Mouse (Mus musculus) liver, postnatal 0 days (tissue): Measurements from ENCODE around the gene Gm20388. TPM values are rescaled to one million over a fixed set of nuclear protein-coding genes. Genes with fewer than 3 reads are reported as not detected.

Experiments
- ATAC-seq: fragments of 200-750 bp; cut with Nextera tagmentation; 2 replicates; pipeline ENCODE4 v1.8.0; 2017; ENCODE audit warnings: mild to moderate bottlenecking, moderate library complexity
- DNase-seq: peaks from one replicate; pipeline ENCODE4 v3.0.0-alpha.2; 2016
- H3K27ac ChIP-seq: fragments of 300-500 bp; sonication (generic); 2 replicates; pipeline ENCODE4 v1.5.1; 2014; ENCODE audit warnings: antibody characterized with exemption, moderate library complexity, mild to moderate bottlenecking, low read depth
- H3K27me3 ChIP-seq: fragments of 300-500 bp; sonication (generic); 2 replicates; pipeline ENCODE4 v1.6.1; 2014; ENCODE audit warnings: low read length, control low read depth, mixed read lengths; ENCODE audit not compliant: insufficient read depth
- H3K36me3 ChIP-seq: fragments of 300-500 bp; sonication (generic); replicated peaks from 2 replicates; pipeline ENCODE4 v1.6.1; 2014; ENCODE audit warnings: mild to moderate bottlenecking, control low read depth, low read length, moderate library complexity, mixed read lengths; ENCODE audit not compliant: insufficient read depth
- H3K4me1 ChIP-seq: fragments of 300-500 bp; sonication (generic); 2 replicates; pipeline ENCODE4 v1.6.1; 2014; ENCODE audit warnings: antibody characterized with exemption, mild to moderate bottlenecking, control low read depth; ENCODE audit not compliant: insufficient read depth
- H3K4me2 ChIP-seq: fragments of 300-500 bp; sonication (generic); 2 replicates; pipeline ENCODE4 v1.6.1; 2014; ENCODE audit warnings: low read depth, mild to moderate bottlenecking, low read length, moderate library complexity, mixed read lengths
- H3K4me3 ChIP-seq: fragments of 300-500 bp; sonication (generic); 2 replicates; pipeline ENCODE4 v1.5.1; 2014; ENCODE audit warnings: low read depth, low read length
- H3K9ac ChIP-seq: fragments of 300-500 bp; sonication (generic); replicated peaks from 2 replicates; pipeline ENCODE4 v1.6.1; 2014; ENCODE audit warnings: mild to moderate bottlenecking, moderate library complexity
- H3K9me3 ChIP-seq: fragments of 300-500 bp; sonication (generic); 2 replicates; pipeline ENCODE4 v1.6.1; 2016; ENCODE audit warnings: mild to moderate bottlenecking, control low read depth, low read length, mixed read lengths
- CTCF ChIP-seq: sonication (generic); IDR thresholded peaks from 2 replicates; pipeline ENCODE4 v1.5.1; 2016; ENCODE audit warnings: antibody characterized with exemption, low read depth
- EP300 ChIP-seq: IDR thresholded peaks from 2 replicates; pipeline ENCODE4 v1.6.1; 2016; ENCODE audit warnings: antibody characterized with exemption, low read depth, mild to moderate bottlenecking
- WGBS: fragments of 180-500 bp; shearing (Covaris S2); extraction: QIAGEN DNeasy Blood & Tissue Kit; methylation state at CpG from one replicate; pipeline ENCODE4 v1.1.7; 2014; ENCODE audit not compliant: insufficient replicate concordance; 5-methylcytosine and 5-hydroxymethylcytosine counted together
- polyA plus RNA-seq: library from polyadenylated mRNA; unstranded; fragments of >200 nt; fragmentation: Nextera tagmentation; extraction: Ambion mirVana; gene quantifications from 2 replicates; pipeline ENCODE4 v1.2.1, GENCODE M21; 2015

Gene Gm20388
- polyA plus RNA-seq, 1 experiment from 2014 or later: not detected

- Histone ChIP-seq H3K4me2 (no peak overlapping the region), H3K27me3 (peaks cover 97% of the 10 kb centered on the region), H3K27ac (no peak overlapping the region), H3K4me3 (no peak overlapping the region), H3K4me1 (no peaks in the 10 kb centered on the region), H3K36me3 (no peaks in the 10 kb centered on the region), H3K9ac (no peak overlapping the region), H3K9me3 (no peaks in the 10 kb centered on the region)
- no peak for ATAC-seq
- WGBS: 18% methylated on average over 14 of the region's 14 CpGs
- TF ChIP-seq EP300 (no peak), CTCF (no peak)
- no peak for DNase-seq
Measured at GRCm38 (mm10) chr8:121078721-121079120, 1168.1 kb downstream of the Gm20388 start.

GRCm38 (mm10) chr8:121079201-121079600 is 1168.6 kb downstream of the Gm20388 start:
- Histone ChIP-seq H3K9me3 (no peaks in the 10 kb centered on the region), H3K27me3 (peaks cover 97% of the 10 kb centered on the region), H3K4me1 (no peaks in the 10 kb centered on the region), H3K4me2 (no peak overlapping the region), H3K27ac (no peak overlapping the region), H3K9ac (no peak overlapping the region), H3K4me3 (no peak overlapping the region), H3K36me3 (no peaks in the 10 kb centered on the region)
- WGBS: 7% methylated on average over 7 of the region's 7 CpGs
- no peak for DNase-seq
- ATAC-seq: no peak
- TF ChIP-seq EP300 (no peak), CTCF (no peak)

- no peak overlapping the region for H3K9ac ChIP-seq
- TF ChIP-seq CTCF: no peak
- TF ChIP-seq EP300: no peak
- H3K4me1 ChIP-seq: no peaks in the 10 kb centered on the region
- no peak overlapping the region for H3K4me3 ChIP-seq
- H3K9me3 ChIP-seq: no peaks in the 10 kb centered on the region
- 19% methylated on average over 12 of the region's 12 CpGs for WGBS
- no peak overlapping the region for H3K27ac ChIP-seq
- no peak for ATAC-seq
- no peak overlapping the region for H3K4me2 ChIP-seq
- no peak for DNase-seq
- H3K36me3 ChIP-seq: no peaks in the 10 kb centered on the region
- H3K27me3 ChIP-seq: peaks cover 97% of the 10 kb centered on the region
Measured at GRCm38 (mm10) chr8:121079944-121080343, 1169.3 kb downstream of the Gm20388 start.

GRCm38 (mm10) chr8:121080361-121081090 is 1169.9 kb downstream of the Gm20388 start:
- ATAC-seq (no peak), DNase-seq (no peak)
- H3K36me3 ChIP-seq: no peaks in the 10 kb centered on the region
- no peak overlapping the region for H3K4me2 ChIP-seq
- H3K27ac ChIP-seq: no peak overlapping the region
- no peak for TF ChIP-seq EP300
- no peak for TF ChIP-seq CTCF
- no peaks in the 10 kb centered on the region for H3K9me3 ChIP-seq
- WGBS: 2% methylated on average over 49 of the region's 49 CpGs
- peaks cover 97% of the 10 kb centered on the region for H3K27me3 ChIP-seq
- no peaks in the 10 kb centered on the region for H3K4me1 ChIP-seq
- no peak overlapping the region for H3K4me3 ChIP-seq
- no peak overlapping the region for H3K9ac ChIP-seq

- H3K27ac ChIP-seq: no peak overlapping the region
Measured at GRCm38 (mm10) chr8:121081398-121081797, 1170.8 kb downstream of the Gm20388 start.

GRCm38 (mm10) chr8:121082218-121083092 is 1171.8 kb downstream of the Gm20388 start:
- ATAC-seq: no peak
- Histone ChIP-seq H3K36me3 (no peaks in the 10 kb centered on the region), H3K4me3 (peak overlapping the region; percentile 49), H3K27ac (0 out of 2 replicates have a peak overlapping the region, but pooled peaks have one; percentile 1), H3K27me3 (peaks cover 97% of the 10 kb centered on the region), H3K9ac (peak overlapping the region; percentile 31; the same call in 1 of the 2 replicates), H3K4me1 (no peaks in the 10 kb centered on the region), H3K9me3 (no peaks in the 10 kb centered on the region), H3K4me2 (peak overlapping the region; percentile 78)
- no peak for DNase-seq
- no peak for TF ChIP-seq CTCF
- no peak for TF ChIP-seq EP300
- 2% methylated on average over 53 of the region's 57 CpGs for WGBS

More at GRCm38 (mm10) chr8:121081398-121081797, 1170.8 kb downstream of the Gm20388 start:
- TF ChIP-seq CTCF: no peak
- TF ChIP-seq EP300: no peak
- H3K4me2 ChIP-seq: peak overlapping the region; percentile 16; the same call in 1 of the 2 replicates
- H3K9me3 ChIP-seq: no peaks in the 10 kb centered on the region
- H3K36me3 ChIP-seq: no peaks in the 10 kb centered on the region
- H3K4me1 ChIP-seq: no peaks in the 10 kb centered on the region
- H3K27me3 ChIP-seq: peaks cover 97% of the 10 kb centered on the region
- 5% methylated on average over 7 of the region's 7 CpGs for WGBS
- H3K9ac ChIP-seq: 0 out of 2 replicates have a peak overlapping the region, but pooled peaks have one; percentile 35
- ATAC-seq (no peak), DNase-seq (no peak)
- H3K4me3 ChIP-seq: no peak overlapping the region; the same call in 1 of the 2 replicates
